Mouse (Mus musculus) lung, adult 2 months (tissue): Measurements from ENCODE around the gene Taz.

Source experiments
- CTCF ChIP-seq: fragments of 200-500 bp; IDR thresholded peaks from 2 replicates; pipeline ENCODE4 v1.5.1; 2011; ENCODE audit warnings: mild to moderate bottlenecking, low read length, control low read depth; ENCODE audit not compliant: insufficient read depth
- POLR2A ChIP-seq: fragments of 200-500 bp; IDR thresholded peaks from 2 replicates; pipeline ENCODE4 v1.6.1; 2011; ENCODE audit warnings: low read depth, mild to moderate bottlenecking, control low read depth, low read length, borderline replicate concordance; ENCODE audit errors: extremely low read depth

DNA sequence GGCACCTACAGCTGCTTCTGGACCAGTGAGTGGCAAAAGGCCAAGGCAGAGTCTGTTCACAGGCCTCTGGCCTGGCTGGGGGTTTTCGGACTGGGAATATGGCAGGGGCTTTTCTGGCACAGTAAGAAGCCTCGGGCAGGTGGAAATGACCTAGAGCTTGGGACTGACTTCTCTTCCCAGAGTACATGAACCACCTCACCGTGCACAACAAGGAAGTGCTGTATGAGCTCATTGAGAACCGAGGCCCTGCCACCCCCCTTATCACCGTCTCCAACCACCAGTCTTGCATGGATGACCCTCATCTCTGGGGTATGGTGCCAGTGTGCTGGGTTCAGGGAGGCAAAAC is 1.4 kb downstream of the Taz start:
- TF ChIP-seq POLR2A (no peak), CTCF (no peak)
